Mouse (Mus musculus) brain, adult 2 months (tissue): ENCODE data around the gene Fam71d.

ENCODE experiments used
- DNase-seq: peaks from one replicate; pipeline ENCODE4 v3.0.0; 2011; ENCODE audit warnings: low read depth, low spot score

Fam71d gene

GRCm38 (mm10) chr12:78691325-78691724 is at the start of gene Fam71d:
Fam71d (plus strand) TSS chr12:78691535.
- no peak for DNase-seq

GRCm38 (mm10) chr12:78643691-78644090 is 47.6 kb upstream of the Fam71d start:
- DNase-seq: peak; percentile 37

DNA sequence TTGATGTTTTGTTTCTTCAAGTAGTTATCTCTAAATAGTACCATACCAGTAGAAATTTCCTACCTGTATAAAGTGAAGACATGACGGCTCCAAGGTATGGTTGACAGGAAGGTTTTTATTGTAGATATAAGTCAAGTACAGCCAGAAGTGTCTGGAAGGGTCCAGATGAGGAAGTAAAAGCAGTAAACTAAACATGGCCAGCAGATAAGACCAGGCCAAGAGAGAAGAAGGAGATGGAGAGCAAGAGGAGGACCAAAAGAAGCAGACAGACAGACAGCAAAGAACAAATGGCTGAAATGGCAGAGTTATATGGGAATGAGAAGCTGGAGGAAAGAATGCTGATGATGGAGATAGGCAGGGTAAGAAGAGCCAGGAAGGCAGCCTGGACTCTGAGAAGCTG is 46.1 kb upstream of the Fam71d start:
- no peak for DNase-seq

GRCm38 (mm10) chr12:78659718-78660304 is 31.5 kb upstream of the Fam71d start:
- DNase-seq: no peak

- peak; percentile 12 for DNase-seq
Measured at GRCm38 (mm10) chr12:78678101-78678806, 13.1 kb upstream of the Fam71d start.

GRCm38 (mm10) chr12:78678807-78679189 is 12.5 kb upstream of the Fam71d start:
- peak; percentile 3 for DNase-seq

- DNase-seq: no peak
Measured at GRCm38 (mm10) chr12:78681048-78681447, 10.3 kb upstream of the Fam71d start.

DNA sequence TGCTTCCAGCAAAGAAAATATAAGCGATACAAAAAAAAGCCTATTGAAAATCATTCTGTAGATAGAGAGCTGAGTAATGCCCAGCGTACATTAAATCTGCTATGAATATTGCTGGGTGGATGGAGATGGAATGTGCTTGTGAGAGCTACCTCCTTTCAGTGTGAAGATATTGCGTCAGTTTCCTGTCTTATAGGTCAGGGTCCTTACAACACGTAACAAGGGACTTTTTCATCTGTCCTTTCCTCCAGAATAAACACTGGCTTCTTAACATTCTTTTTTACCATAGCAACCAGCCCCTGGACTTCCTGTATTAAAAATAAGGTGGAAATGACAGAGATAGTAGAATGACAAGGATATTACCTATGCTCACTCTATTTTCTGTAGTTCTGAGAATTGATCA is 9.1 kb upstream of the Fam71d start:
- DNase-seq: no peak

- DNase-seq: peak; percentile 20
Measured at GRCm38 (mm10) chr12:78685669-78686215, 5.6 kb upstream of the Fam71d start.

GRCm38 (mm10) chr12:78688876-78689275 is 2.5 kb upstream of the Fam71d start:
- DNase-seq: peak; percentile 73

- DNase-seq: no peak
Measured at GRCm38 (mm10) chr12:78693281-78693680, 1.9 kb downstream of the Fam71d start.

DNA sequence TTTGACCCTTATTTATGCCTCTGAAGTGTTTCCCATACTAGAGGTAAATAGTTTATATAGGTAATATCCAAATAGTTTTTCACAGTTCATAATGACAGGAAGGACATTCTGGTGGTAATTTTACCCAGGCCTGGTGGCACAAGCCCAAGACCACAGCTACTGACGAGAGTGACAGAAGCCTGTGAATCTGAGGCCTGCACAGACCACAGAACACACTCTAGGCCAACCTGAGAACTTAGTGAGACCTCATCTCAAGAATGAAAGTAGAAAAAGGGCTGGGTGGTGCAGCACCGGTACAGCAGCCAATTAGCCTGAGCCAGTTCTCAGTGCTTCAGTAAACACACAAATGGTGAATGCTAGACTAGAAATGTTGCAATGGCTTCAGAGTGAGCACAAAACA is 26.4 kb downstream of the Fam71d start:
- DNase-seq: no peak

- no peak for DNase-seq
Measured at GRCm38 (mm10) chr12:78727723-78728122, 36.4 kb downstream of the Fam71d start.

DNA sequence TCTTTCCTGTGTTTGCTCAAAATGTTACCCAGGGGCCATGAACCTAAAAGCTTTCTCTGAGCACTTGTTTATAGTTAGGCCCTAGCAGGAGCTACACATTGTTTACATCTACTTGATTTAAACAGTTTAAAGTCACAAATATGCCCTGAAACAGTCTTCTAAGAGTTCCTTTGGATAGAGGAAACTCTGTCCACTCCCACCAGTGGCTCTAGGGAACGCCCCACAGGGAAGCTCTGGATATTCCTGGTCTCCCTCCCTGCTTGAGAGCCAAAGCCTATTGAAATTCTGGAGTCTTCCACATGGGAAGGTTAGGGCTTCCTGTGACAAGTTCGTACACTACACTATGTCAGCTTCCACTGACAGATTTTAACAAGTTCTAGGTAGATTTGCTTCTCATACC is 48.3 kb downstream of the Fam71d start:
- DNase-seq: no peak

GRCm38 (mm10) chr12:78740289-78740688 is 49.0 kb downstream of the Fam71d start:
- DNase-seq: no peak

DNA sequence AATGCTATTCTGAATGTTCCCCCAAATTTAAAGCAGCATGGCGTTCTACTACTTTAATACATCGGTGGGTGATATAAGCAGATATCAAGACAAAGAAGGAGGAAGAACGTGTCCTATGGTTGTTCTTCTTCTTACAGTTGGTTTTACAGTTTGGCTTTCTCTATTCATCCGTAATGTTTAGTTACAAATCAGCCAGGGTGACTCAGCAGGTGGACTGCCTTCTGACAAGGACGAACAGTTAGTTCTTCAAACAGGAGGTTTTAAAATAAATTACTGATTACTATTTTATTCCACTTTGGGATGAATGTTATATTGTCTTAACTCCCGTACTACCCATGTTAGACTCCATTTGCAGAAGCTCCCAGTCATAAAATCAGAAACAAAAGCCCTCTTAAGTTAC is 54.9 kb downstream of the Fam71d start:
- no peak for DNase-seq

GRCm38 (mm10) chr12:78747406-78747805 is 56.1 kb downstream of the Fam71d start:
- DNase-seq: no peak

- peak; percentile 29 for DNase-seq
Measured at GRCm38 (mm10) chr12:78748113-78748512, 56.8 kb downstream of the Fam71d start.

- DNase-seq: peak; percentile 98
Measured at GRCm38 (mm10) chr12:78748557-78749377, 57.4 kb downstream of the Fam71d start, which contains the start of gene Mpp5. Mpp5 (plus strand) TSS chr12:78748907.

GRCm38 (mm10) chr12:78749378-78749801 is 58.1 kb downstream of the Fam71d start:
- DNase-seq: peak; percentile 67

DNA sequence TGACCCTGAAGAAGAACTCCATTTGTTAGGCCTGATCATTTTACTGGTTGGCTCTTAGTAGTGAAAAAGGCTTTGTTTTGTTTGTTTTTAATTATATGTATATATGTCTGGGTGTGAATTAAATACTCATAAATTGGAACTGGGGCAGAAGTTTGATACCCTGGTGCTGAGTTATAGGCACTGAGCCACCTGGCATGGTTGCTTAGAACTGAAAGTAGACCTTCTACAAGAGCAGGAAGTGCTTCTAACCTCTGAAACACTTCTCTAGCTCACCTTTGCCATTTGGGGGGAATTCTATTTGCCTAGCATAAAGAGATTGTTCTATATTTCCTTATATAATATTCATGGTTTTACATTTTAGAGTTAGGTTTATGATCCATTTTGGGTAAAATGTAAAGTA is 70.6 kb downstream of the Fam71d start:
- no peak for DNase-seq

- DNase-seq: no peak
Measured at GRCm38 (mm10) chr12:78769031-78769713, 77.8 kb downstream of the Fam71d start.
